Mouse (Mus musculus): ENCODE measurements around the gene Tas2r126. TPM values are rescaled to one million over a fixed set of nuclear protein-coding genes. Genes with fewer than 3 reads are reported as not detected.
A peak's percentile ranks its signal among the peaks of the same experiment; 100 is the strongest.

Gene Tas2r126
- total RNA-seq (2021), result under 1 TPM in 1 of 2 experiments, not detected in 1; 0.28 TPM
- long read RNA-seq, experiment 1, result 0 reads
- long read RNA-seq, experiment 2, result 0 reads

DNA sequence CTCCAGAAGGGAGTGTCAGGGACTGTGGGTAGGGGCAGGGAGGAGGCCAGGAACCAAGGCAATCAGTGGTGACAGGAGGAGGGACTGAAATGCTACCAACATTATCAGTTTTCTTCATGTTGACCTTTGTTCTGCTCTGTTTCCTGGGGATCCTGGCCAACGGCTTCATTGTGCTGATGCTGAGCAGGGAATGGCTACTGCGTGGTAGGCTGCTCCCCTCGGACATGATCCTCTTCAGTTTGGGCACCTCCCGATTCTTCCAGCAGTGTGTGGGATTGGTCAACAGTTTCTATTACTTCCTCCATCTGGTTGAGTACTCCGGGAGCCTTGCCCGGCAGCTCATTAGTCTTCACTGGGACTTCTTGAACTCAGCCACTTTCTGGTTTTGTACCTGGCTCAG, at the start of gene Tas2r126:
Gene Tas2r126, plus strand, starts transcription at position 90 of the 400 bp plus-strand sequence.
- TF ChIP-seq CTCF (IDR thresholded peaks at IDR 0.05), result no peak
- DNase-seq, result no peak
- intact Hi-C loops (cut with DNase I), result no loop called here
- no peak within 1 kb of the TSS for H3K27ac ChIP-seq
- H3K4me3 ChIP-seq, result no peak within 1 kb of the TSS

DNA sequence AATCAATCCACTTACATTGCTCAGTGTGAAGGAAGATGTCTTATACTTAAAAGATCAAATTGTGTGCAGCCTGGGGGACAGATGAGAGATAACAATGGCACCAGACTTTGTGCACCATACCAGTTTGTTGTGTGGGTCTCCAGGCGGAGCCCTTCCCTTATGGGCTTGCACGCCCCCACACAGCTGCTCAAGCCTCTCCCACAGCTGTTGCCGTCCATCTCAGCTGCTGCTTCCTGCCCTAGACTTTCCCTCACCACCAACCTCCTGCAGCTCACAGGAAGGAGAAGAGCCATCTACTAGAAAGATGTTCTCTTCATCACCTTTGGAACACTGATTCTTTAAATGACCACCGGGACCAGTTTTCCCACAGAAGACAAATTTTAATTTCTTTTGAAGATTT, 48.7 kb upstream of the Tas2r126 start:
- DNase-seq, result no peak
- Histone ChIP-seq H3K4me3 (no peak overlapping the region), H3K27ac (no peak overlapping the region)
- intact Hi-C loops (cut with DNase I), result no loop called here
- TF ChIP-seq CTCF (IDR thresholded peaks at IDR 0.05), result no peak

DNA sequence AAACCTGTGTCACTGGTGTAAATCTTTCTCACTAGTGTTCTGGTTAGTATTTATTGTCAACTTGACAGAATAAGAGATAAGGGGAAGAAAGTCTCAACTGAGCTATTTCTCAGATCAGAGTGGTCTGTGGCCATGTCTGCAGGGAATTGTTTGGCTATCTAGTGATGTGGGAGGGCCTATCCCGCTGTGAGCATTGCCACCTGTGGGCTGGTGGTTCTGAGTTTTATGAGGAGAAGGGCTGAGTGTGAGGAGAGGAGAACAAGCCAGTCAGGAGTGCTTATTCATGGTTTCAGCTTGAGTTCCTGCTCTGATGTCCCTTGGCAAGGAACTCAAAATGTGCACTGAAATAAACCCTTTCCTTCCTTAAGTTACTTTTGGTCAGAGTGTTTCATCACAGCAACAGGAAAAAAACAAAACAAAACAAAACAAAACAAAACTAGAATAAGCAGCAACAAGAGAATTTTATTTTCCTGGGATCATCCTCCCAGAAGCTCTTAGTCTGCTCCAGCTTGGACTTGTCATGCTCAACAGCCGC, 42.5 kb upstream of the Tas2r126 start:
- TF ChIP-seq CTCF (IDR thresholded peaks at IDR 0.05), result no peak
- Histone ChIP-seq H3K27ac (no peak overlapping the region), H3K4me3 (no peak overlapping the region)
- DNase-seq, result no peak
- intact Hi-C loops (cut with DNase I), result no loop called here

DNA sequence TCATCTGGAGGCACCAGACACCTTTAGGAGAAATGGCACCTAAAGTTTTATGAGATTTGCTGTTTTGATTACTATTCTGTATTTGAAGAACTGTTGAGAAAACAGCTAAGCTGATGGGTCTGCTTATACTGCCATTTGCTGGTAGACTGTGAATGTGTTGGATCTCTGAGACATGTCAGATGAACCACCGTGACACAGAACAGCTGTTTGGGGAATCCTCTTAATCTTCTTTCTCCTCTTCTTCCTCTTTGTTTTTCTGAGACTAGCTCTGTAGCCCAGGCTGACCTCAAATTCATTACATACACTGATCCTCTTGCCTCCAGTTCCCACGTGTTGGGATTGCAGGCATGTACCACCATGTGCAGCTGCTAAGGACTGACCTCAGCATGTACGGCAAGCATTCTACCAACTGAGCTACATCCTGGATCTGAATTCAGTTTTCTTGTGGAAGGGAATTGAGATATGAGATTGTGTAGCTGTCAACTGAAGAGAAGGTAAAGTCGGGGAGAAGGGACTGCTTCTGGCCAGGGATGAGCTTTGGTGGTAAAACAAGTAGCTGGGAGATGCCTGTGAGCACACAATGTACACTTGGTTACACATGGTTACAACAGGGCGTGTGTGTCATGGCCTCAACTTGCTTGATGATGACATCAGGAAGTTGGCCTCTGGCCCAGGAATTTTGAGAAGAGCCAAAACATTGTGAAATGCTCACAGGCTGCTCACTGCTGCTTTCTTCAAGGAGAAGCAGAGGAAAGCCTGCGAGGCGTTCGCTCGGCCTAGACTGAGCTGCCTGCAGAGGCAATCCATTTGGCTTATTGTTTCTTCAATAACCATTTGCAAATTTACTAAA, 38.1 kb upstream of the Tas2r126 start:
- DNase-seq, result peak; percentile 90
- TF ChIP-seq CTCF (IDR thresholded peaks at IDR 0.05), result no peak
- H3K27ac ChIP-seq, result peak overlapping the region; percentile 70
- intact Hi-C loops (cut with DNase I), result no loop called here
- H3K4me3 ChIP-seq, result no peak overlapping the region

DNA sequence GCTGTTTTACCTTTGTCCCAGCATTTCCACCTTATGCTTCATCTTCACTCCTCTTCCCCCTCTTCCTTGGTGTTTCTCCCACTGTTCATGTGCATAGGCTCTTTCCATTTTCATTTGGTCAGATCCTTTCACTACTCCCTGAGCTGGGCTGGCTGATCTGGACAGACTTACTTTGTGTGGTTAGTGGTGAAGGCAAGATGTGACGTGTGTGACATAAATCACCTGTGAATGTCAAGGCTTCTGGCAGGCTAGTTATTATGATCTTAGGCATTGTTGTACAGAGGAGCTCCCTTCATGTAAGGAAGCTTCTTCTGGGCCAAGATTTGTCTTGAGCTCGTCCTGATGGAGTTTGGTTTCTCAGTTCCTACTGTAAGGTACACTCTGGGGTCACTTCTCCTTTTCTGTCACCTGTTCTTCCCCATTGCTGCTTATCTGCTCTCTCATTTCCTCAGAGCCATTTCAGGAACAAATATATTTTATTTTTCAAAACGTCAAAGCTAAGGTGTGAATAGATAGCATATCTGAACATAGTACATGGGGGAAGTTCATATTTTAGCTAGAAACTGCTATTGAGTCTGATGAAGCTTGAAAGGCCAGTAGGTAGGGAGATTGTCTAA, 37.2 kb upstream of the Tas2r126 start:
- no peak for TF ChIP-seq CTCF (IDR thresholded peaks at IDR 0.05)
- DNase-seq, result no peak
- intact Hi-C loops (cut with DNase I), result no loop called here
- Histone ChIP-seq H3K27ac (peak overlapping the region; percentile 70), H3K4me3 (no peak overlapping the region)

DNA sequence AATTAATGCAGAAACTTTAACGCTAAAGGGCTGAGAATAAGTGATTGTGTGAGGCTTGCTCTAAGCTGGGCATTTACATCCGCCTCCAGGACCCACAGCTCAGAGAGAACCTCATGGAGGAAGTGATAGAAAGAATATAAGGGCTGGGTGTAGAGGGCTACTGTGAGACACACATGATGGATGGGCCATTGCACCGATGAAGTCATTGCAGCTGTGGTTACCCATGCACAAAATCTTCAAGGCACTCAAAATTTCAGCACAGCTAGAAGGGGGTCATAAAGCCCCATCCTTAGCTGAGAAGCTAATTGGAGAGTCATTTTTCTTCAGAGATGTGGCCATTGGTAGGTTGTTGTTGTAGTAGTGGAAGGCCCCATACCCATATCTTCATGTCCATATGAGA, 36.0 kb upstream of the Tas2r126 start:
- Histone ChIP-seq H3K27ac (no peak overlapping the region), H3K4me3 (no peak overlapping the region)
- no peak for DNase-seq
- intact Hi-C loops (cut with DNase I), result no loop called here
- no peak for TF ChIP-seq CTCF (IDR thresholded peaks at IDR 0.05)

DNA sequence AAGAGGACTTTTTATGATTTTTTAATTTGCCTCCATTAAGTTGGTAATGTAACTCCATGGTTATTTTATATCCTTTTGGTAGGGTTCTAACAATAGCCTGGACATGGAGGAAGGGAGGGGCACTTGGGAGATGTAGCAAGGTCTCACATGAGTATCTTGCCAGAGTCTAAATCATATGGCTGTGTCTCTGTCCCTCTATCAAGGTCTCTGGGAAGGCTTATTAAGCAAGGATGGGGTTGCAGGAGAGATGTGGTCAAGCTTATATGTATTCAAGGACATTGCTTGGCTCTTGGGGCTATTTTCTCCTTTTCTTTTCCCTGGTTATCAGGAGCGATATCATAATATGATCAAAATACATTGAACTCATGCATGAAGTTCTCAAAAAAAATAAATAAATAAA, 35.3 kb upstream of the Tas2r126 start:
- H3K4me3 ChIP-seq, result no peak overlapping the region
- no peak overlapping the region for H3K27ac ChIP-seq
- no peak for TF ChIP-seq CTCF (IDR thresholded peaks at IDR 0.05)
- intact Hi-C loops (cut with DNase I), result no loop called here
- DNase-seq, result no peak

DNA sequence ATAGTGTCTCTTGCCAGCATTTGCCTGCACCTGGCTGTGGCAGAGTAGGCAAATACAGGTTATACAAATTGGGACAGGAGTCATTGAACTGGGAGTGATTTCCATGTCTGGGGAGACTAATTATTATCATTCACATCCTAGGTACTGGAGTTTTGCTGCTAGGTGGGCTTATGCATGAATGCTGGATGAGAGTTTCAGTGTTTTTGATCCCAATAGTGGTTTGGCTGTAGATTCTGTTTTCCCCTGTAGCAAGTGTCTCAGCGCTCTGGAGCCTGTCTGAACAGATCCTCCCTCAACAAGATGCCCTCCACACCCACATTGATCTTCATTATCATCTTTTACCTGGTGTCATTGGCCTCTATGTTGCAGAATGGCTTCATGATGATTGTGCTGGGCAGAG, 34.4 kb upstream of the Tas2r126 start, which contains the start of gene Tas2r143:
Gene Tas2r143, plus strand, starts transcription at position 301 of the 400 bp plus-strand sequence.
- H3K27ac ChIP-seq, result no peak within 1 kb of the TSS
- intact Hi-C loops (cut with DNase I), result no loop called here
- no peak for TF ChIP-seq CTCF (IDR thresholded peaks at IDR 0.05)
- no peak within 1 kb of the TSS for H3K4me3 ChIP-seq
- no peak for DNase-seq

DNA sequence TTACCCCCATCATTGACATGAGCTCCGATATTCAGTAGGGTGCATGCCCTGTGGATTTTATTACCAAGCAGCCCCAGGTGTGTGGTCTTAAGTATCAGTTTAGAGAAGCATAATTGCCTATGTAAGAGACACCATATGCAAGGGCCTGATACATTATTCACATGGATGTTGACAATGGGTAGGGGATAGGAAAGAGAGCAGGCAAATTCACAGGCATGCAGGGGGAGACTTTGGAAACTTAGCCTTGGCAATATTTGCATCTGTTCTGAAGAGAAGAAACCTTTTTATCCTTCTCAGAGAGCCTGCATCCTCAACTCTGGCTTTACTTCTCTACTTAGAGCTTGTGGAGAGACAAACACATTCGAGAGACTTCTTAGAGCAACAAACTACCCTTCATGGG, 29.2 kb upstream of the Tas2r126 start, which contains the start of gene Tas2r135:
Gene Tas2r135, plus strand, starts transcription at position 301 of the 400 bp plus-strand sequence.
- no peak for TF ChIP-seq CTCF (IDR thresholded peaks at IDR 0.05)
- Histone ChIP-seq H3K27ac (no peak within 1 kb of the TSS), H3K4me3 (no peak within 1 kb of the TSS)
- intact Hi-C loops (cut with DNase I), result no loop called here
- DNase-seq, result no peak

DNA sequence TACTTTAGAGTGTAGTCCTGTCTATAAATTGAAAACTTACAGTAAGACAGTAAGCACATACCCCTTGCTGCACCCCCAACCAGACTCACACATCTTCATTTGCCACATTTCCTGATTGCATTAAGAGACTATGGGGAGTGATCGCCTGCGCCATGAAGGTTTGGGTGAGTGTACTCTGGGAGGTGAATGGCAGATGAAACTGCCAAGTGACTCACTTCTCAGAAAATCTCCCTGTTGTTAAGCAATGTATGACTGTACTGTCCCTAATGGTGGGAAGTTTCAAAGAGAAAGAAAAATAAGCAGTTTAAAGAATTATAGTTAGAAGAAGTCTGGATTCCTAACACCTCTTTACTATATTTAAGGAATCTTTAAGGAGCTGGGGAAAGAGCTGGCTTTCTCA, 14.9 kb upstream of the Tas2r126 start:
- H3K27ac ChIP-seq, result no peak overlapping the region
- no peak overlapping the region for H3K4me3 ChIP-seq
- DNase-seq, result no peak
- TF ChIP-seq CTCF (IDR thresholded peaks at IDR 0.05), result no peak
- intact Hi-C loops (cut with DNase I), result no loop called here

DNA sequence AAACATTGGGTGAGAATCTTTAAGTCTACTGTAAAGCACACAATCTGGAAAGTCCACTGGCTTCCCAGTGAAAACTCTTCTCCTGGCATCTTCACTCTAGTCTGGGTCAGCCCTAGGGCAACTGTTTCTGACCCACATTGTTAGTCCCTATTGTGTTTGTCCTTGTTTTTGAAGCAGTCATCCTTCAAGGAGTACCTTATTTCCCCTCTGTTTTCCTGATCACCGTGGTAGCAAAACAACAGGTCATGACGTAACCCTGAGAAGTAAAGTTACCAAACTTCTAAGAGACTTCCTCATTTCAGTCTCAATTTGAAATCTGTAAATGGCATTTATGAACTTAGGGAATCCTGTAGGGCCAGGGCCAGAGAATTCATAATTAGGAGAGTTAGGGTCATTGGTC, 12.9 kb upstream of the Tas2r126 start:
- intact Hi-C loops (cut with DNase I), result no loop called here
- 0 out of 2 replicates have a peak overlapping the region, but pooled peaks have one; percentile 40 for H3K27ac ChIP-seq
- no peak overlapping the region for H3K4me3 ChIP-seq
- no peak for DNase-seq
- no peak for TF ChIP-seq CTCF (IDR thresholded peaks at IDR 0.05)

DNA sequence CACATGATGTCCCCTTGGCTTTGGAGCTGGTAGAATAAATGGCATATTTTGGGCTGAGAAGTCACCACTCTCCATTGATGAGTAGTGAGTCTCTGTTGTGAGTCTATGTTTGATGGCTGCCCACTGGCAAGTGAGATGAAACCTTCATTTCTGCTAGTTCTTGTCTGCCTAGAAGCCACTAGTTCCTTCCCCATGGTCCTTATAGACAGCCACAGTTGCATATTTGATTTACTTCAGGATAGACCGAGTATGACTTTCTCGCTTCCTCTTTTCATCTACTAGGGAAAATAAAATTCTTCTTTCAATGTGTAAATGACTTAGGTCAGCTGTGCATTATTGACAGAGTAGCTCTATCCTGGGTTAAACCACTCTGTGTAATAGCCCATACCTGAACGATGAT, 9.9 kb upstream of the Tas2r126 start:
- no peak for TF ChIP-seq CTCF (IDR thresholded peaks at IDR 0.05)
- Histone ChIP-seq H3K4me3 (no peak overlapping the region), H3K27ac (no peak overlapping the region)
- intact Hi-C loops (cut with DNase I), result no loop called here
- DNase-seq, result no peak

DNA sequence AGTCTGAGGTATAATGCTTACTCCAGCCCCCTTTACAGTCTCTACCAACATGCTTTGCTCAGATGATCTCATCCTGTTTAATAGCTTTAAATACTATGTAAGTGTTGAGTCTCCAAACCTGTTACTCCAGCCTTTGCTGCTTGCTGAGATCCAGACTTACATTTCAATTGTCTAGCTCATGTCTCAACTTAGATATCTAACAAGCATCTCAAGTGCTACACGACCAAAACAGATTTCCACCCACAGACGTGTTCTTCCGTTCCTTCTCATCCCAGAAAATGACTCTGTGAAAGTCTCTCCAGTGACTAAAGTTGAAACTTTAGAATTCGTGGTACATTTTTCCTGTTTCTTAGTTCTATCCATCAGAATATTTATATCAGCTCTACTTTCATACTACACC, 8.0 kb upstream of the Tas2r126 start:
- Histone ChIP-seq H3K4me3 (no peak overlapping the region), H3K27ac (no peak overlapping the region)
- no peak for TF ChIP-seq CTCF (IDR thresholded peaks at IDR 0.05)
- intact Hi-C loops (cut with DNase I), result no loop called here
- DNase-seq, result no peak
